Mouse (Mus musculus) lung, postnatal 14 days (tissue): Measurements from ENCODE around the gene Cspg5.
A peak's percentile ranks its signal among the peaks of the same experiment; 100 is the strongest.

Source experiments
- DNase-seq: peaks from one replicate; pipeline ENCODE4 v3.0.0; 2021

Gene Cspg5

GRCm38 (mm10) chr9:110243221-110243833 is at the start of gene Cspg5:
Gene Cspg5, plus strand, starts transcription at chr9:110243783.
- DNase-seq: no peak

DNA sequence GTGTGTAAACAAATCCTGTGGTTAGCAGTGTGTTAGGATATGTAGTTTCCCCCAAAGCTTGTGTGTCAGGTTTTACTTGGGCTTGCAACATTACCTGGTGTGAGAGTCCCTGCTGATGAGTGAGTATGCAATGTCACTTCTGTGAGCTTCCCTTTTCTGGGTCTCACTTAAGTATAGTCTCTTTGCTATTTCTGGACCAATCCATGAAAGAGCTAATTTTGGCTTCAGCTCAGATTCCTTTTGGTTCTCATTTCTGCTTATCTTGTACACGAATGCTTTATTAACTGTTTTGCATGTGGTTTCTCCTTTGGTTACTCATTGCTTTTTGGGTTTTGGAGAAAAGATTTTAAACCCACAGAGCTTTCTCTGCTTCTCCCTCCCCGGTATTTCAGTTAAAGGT is 43.7 kb upstream of the Cspg5 start:
- DNase-seq: no peak

DNA sequence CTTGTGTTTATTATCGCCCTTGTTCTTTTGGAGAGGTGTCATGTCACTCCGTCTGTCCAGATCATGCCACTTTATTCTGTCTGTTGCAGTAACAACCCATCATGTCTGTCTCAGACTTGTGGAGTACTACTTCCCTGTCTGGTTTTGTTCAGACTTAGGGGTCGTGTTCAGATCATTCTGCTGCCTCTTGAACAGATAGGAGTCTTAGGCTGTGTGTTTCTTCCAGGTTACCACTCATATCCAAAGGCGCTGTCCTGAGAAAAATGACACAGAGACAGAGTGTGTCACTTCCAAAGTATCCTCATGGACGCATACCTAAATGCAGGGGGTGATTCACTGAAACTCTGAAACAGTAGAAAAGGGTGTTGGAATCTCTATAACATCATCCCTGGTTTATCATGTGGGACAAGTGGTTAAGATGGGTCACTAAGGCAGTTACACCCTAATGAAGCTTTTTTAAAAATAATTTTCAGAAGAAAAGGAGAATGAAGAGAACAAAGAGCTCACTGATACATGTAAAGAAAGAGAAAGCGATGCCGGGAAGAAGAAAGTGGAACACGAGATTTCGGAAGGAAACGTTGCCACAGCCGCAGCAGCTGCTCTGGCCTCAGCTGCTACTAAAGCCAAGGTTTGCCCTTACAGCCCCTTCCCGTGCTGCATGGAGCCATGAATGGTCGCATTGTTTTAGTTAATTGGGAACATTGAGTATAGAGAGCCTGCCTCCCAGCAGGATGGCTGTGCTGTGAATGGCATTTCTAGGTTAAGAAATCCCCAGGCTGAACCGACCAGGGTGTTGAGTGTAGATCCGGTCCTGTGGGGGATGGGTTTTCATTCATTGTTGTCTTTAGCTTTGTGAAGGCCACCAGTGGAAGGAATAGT is 37.8 kb upstream of the Cspg5 start:
- DNase-seq: no peak

- no peak for DNase-seq
Observed at GRCm38 (mm10) chr9:110206437-110206836, 37.1 kb upstream of the Cspg5 start.

DNA sequence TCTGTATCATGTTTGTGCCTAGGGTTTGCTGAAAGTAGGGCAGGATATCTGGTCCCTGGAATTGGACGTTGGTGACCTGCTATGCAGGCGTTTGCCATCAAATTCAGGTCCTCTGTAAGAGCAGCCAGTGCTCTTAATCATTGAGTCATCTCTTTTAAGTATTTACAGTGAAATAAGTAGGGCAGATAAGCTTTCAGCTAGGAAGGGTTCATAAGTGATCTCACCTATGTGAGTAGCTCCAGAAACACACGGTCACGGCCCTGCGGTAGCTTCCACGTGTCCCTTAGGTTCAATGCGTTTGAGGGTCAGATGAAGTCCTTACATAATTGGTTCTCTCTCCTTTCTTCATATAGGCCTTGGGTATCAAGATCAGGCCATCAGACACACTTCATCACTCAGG is 35.3 kb upstream of the Cspg5 start:
- DNase-seq: no peak

- DNase-seq: no peak
Observed at GRCm38 (mm10) chr9:110208967-110209366, 34.6 kb upstream of the Cspg5 start.

DNA sequence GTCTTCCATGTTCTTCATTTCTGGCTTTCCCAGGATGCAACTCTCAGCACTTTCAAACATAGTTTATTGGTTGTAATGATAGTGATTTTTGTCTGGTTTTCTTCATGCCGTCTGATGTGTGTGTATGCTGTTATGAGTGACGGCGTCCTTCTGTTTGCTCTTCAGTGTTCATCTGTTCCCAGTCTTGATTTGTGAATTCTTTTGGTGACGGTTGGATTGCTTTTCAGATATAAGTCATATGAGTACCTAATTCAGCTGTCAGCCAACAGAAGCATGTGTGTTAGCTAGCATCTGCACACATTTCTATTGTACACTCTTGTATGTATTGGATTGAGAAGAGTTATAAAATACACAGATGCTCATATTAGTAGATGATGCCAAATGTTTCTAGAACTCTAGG is 19.3 kb upstream of the Cspg5 start:
- DNase-seq: no peak

DNA sequence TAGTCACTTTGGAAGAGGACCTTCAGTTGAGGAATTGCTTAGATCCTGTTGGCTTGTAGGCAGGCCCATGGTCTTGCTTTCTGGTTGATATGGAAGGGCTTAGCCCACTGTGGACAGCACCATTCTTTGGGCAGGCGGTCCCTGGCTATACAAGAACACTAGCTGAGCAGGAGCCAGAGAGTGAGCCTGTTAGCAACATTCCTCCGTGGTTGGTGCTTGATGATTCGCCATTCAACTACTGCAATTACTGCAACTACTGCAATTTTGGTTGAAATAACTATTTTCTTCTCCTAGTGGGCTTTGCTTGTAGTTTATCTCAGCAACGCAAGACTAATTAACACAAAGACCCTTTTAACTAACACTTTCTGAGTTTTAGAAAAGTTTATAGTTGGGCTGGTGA is 17.4 kb upstream of the Cspg5 start:
- no peak for DNase-seq

GRCm38 (mm10) chr9:110228671-110229070 is 14.9 kb upstream of the Cspg5 start:
- no peak for DNase-seq

DNA sequence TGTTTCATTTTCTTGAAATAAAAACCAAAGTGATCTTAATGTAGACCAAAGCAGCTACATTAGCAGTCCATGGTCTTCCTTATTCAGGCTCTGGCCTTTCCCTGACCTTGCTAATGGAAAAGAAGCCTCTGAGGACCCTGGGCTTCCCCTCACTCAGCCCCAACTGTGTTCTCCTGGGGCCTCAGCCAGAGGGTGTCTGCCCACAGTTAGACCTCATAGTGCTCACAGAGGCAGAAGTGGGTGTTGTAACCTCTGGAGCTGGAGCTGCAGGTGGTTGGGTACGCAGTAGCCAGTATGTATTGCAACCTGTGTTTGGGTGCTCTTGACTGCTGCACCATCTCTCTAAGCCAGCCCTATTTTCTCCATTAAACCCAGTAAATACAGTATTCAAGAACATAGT is 14.5 kb upstream of the Cspg5 start:
- DNase-seq: no peak

GRCm38 (mm10) chr9:110229566-110230248 is 13.9 kb upstream of the Cspg5 start:
- no peak for DNase-seq

GRCm38 (mm10) chr9:110230395-110231071 is 13.1 kb upstream of the Cspg5 start:
- DNase-seq: no peak

DNA sequence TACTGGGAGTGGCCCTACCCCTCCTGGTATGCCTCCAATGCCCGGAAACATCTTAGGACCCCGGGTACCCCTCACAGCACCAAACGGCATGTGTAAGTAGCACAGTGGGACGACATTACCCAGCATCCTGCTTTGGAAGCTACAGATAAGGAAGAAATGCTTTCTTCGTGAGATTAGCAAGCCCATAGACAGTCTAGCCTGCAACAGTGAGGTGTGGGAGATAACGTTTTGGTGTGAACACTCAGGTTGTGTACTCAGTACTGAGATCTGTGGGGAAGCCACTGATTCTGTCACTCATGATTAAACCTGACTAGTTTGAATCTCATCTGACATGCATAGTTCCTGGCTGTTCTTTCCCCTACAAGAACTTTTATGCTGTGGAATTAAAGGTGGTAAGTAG is 8.6 kb upstream of the Cspg5 start:
- DNase-seq: no peak

GRCm38 (mm10) chr9:110244567-110244888 is 945 bp downstream of the Cspg5 start:
- no peak for DNase-seq

DNA sequence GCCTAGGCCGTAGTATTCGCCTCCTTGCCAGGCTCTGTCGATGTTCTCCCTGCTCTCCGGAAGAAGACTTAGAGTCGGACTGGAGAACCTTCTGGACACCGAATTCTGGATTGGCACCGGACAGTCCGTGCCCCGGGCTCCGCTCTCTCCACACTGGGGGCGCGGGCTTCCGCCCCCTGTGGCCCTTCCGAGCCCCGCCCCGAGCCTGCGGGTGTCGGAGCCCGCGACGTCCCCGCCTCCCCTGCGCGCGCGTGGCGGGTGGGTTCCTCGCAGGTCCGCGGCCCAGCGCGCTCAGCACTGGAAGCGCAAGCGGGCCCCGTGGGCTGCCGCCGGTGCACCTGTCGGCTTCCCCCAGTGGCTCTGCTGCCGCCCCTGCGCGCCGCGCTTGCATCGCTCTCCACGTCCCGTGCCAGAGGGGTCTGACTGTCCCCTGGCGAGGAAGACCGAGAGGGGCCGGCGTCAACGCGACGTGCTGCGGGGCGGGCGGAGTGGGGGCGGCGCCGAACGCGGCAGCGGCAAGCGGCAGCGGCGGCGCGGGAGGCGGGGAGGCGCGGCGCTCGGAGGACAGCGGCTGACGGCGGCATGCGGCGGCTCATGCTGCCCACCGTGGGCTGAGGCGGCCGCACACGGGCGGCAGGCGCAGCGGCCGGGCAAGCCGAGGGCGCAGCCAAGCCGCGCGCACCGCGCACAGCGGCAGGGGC is 1.5 kb downstream of the Cspg5 start:
- DNase-seq: no peak

DNA sequence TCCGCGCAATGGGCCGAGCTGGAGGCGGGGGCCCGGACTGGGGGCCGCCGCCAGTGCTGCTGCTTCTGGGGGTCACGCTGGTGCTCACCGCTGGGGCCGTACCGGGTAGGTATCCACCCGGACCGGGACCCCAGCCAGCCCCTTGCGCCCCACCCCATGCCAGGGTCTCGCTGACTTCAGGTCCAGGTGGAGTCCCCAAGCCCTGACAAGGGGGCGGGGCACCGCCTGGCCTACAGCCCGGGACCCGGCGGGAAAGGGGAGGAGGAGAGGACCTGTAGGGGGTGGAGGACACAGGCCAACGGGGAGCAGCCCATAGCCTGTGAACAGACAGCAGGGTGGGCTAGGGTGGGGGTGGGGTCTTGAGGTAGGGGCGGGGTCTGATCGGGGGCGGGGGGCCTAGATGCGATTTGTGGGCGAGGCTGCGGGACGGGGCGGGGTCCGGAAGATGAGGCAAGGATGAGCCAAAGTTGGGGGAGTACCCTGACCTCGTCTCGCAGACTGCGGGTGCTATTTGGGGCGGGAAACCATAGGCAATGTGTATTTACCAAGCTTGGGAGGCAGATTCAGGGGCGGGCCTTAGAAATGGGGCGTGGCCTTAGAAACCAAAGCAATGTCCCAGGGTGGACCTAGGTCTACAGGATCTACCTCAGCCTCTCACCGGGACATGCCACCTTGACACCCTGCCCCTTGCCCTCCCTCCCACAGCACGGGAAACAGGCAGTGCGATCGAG is 2.2 kb downstream of the Cspg5 start:
- peak; percentile 32 for DNase-seq

DNA sequence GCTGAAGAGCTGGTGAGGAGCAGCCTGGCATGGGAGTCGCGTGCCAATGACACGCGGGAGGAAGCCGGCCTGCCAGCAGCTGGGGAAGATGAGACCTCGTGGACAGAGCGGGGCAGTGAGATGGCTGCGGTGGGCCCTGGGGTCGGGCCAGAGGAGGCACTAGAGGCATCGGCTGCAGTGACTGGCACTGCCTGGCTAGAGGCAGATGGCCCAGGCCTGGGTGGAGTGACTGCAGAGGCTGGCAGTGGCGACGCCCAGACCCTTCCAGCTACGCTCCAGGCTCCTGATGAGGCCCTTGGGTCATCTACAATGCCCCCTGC is 2.7 kb downstream of the Cspg5 start:
- DNase-seq: no peak

- no peak for DNase-seq
Observed at GRCm38 (mm10) chr9:110247049-110247448, 3.5 kb downstream of the Cspg5 start.

- DNase-seq: no peak
Observed at GRCm38 (mm10) chr9:110248861-110249260, 5.3 kb downstream of the Cspg5 start.

- DNase-seq: no peak
Observed at GRCm38 (mm10) chr9:110249823-110250543, 6.4 kb downstream of the Cspg5 start.

DNA sequence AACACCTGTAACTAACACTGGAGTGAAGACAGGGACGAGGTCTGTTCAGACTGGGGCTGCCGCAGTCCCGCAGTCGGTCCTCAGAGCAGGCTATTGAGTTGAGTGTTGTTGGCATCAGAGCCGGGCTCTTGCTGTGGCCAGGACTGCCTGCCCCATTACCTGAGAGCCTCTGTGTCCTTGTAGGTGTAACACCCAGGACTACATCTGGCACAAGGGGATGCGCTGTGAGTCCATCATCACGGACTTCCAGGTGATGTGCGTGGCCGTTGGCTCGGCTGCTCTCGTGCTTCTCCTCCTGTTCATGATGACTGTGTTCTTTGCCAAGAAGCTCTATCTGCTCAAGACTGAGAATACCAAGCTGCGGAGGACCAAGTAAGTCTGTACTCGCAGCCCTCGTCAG is 7.2 kb downstream of the Cspg5 start:
- DNase-seq: no peak
